Mouse (Mus musculus): ENCODE data around the gene Ndufa3. TPM values are rescaled to one million over a fixed set of nuclear protein-coding genes. Genes with fewer than 3 reads are reported as not detected.
A peak's percentile ranks its signal among the peaks of the same experiment; 100 is the strongest.

The Ndufa3 gene
- polyA plus RNA-seq, 1 experiment from 2014 or later, result 392 TPM

Small RNAs within 50 kb of the gene (microRNA-seq; reads per million reads assigned to microRNA genes)
- gene Gm25100 (not detected), gene Mir3572 (2.8 reads per million, percentile 7 among the genes with 10 or more reads in this experiment)

Other genes starting within 250 kb of the Ndufa3 start
- 6.2 and 6.3 TPM in 2 replicates for gene Cacng8, start 226.7 kb upstream of the Ndufa3 start, polyA plus RNA-seq (2016; fragmentation: Nextera tagmentation; extraction: Ambion mirVana)
- gene Cacng6, start 193.2 kb upstream of the Ndufa3 start, polyA plus RNA-seq (2016; fragmentation: Nextera tagmentation; extraction: Ambion mirVana), result 3.7 and 4.1 TPM in 2 replicates
- not detected in 2 replicates for gene Tarm1, start 114.7 kb upstream of the Ndufa3 start, polyA plus RNA-seq (2016; fragmentation: Nextera tagmentation; extraction: Ambion mirVana)
- gene Oscar, start 1.2 kb upstream of the Ndufa3 start, polyA plus RNA-seq (2016; fragmentation: Nextera tagmentation; extraction: Ambion mirVana), result not detected in 2 replicates
- gene Tfpt, start 12.6 kb downstream of the Ndufa3 start, polyA plus RNA-seq (2016; fragmentation: Nextera tagmentation; extraction: Ambion mirVana), result 36.5 and 37.8 TPM in 2 replicates
- 133 and 136 TPM in 2 replicates for gene Prpf31, start 12.6 kb downstream of the Ndufa3 start, polyA plus RNA-seq (2016; fragmentation: Nextera tagmentation; extraction: Ambion mirVana)
- gene Cnot3, start 27.9 kb downstream of the Ndufa3 start, polyA plus RNA-seq (2016; fragmentation: Nextera tagmentation; extraction: Ambion mirVana), result 69.5 and 70.3 TPM in 2 replicates
- gene Leng1, start 48.5 kb downstream of the Ndufa3 start, polyA plus RNA-seq (2016; fragmentation: Nextera tagmentation; extraction: Ambion mirVana), result 19.5 and 20.7 TPM in 2 replicates
- gene Tmc4, start 60.2 kb downstream of the Ndufa3 start, polyA plus RNA-seq (2016; fragmentation: Nextera tagmentation; extraction: Ambion mirVana), result 6.6 and 6.7 TPM in 2 replicates
- 284 and 296 TPM in 2 replicates for gene Tsen34, start 75.5 kb downstream of the Ndufa3 start, polyA plus RNA-seq (2016; fragmentation: Nextera tagmentation; extraction: Ambion mirVana)
- 59.4 and 61.4 TPM in 2 replicates for gene Mboat7, start 76.2 kb downstream of the Ndufa3 start, polyA plus RNA-seq (2016; fragmentation: Nextera tagmentation; extraction: Ambion mirVana)
- 1,389 and 1,455 TPM in 2 replicates for gene Rps9, start 86.6 kb downstream of the Ndufa3 start, polyA plus RNA-seq (2016; fragmentation: Nextera tagmentation; extraction: Ambion mirVana)
- 0.18 and 0.35 TPM in 2 replicates for gene Pirb, start 103.0 kb downstream of the Ndufa3 start, polyA plus RNA-seq (2016; fragmentation: Nextera tagmentation; extraction: Ambion mirVana)
- not detected in 2 replicates for gene Gm15448, start 208.3 kb downstream of the Ndufa3 start, polyA plus RNA-seq (2016; fragmentation: Nextera tagmentation; extraction: Ambion mirVana)
- not detected in 2 replicates for gene Pira2, start 227.7 kb downstream of the Ndufa3 start, polyA plus RNA-seq (2016; fragmentation: Nextera tagmentation; extraction: Ambion mirVana)

Data from limb, embryonic 12.5 days (tissue).